Mouse (Mus musculus): Measurements from ENCODE around the gene Asb14.
"Not testable (repeated sequence)": the region's sequence is repeated elsewhere in the genome, so short reads cannot be mapped to it uniquely, and the experiment has no call there.

The Asb14 gene

DNA sequence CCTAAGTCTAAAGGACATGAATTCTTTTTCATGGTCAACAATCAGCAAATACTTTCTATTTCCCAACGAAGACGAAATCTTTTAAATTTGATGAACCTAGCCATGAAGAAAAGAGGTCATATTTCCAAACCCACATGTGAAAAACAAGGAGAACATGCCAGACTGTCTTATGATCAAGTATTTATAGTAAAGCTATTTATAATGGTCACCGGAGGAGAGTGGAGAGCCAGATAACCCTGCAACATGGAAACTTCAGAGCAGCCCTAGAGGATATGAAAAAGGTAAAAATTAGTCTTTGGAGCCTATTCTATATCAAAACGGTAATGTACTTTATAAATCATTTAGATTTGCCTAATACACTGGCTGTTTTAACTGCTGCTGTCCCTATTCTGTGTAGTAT lies at the start of gene Asb14:
TSS of gene Asb14 (plus strand) at position 166 of the 400 bp plus-strand sequence.
- no peak for DNase-seq (ENCODE audit: low read depth, low spot score)

DNA sequence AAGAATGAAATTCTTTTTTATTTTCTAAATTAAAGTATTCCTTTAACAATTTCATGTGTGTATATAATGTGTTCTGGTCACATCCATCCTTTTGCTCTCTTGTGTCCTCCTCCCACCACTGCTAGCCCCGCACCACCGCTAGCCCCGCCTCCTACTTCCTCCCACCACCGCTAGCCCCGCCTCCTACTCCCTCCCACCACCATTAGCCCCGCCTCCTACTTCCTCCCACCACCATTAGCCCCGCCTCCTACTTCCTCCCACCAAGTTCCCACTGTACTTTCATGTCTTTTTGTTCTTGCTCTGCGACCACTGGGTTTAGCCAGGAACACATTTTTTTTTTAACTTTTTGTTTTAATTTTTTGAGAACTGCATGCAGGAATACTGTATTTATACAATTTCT lies 41.3 kb upstream of the Asb14 start:
- no peak for DNase-seq (ENCODE audit: low read depth, low spot score)

DNA sequence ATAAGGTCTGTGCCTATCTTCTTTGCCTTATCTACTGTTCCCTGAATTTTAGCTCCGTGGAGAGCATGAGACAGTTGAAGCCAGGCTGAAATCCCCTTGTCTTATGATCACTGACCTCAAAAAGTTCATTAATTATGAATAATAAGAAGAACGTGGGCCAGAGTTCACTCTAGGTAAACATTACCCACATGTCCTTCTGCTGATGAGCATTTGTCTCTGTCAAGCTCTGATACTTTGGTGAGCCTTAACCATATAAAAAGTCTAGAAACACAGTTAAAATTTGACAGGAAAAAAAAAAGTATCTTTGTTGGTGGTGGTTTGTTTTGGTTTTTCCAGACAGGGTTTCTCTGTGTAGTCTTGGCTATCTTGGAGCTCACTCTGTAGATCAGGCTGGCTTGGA lies 40.3 kb upstream of the Asb14 start:
- no peak for DNase-seq (ENCODE audit: low read depth, low spot score)

DNA sequence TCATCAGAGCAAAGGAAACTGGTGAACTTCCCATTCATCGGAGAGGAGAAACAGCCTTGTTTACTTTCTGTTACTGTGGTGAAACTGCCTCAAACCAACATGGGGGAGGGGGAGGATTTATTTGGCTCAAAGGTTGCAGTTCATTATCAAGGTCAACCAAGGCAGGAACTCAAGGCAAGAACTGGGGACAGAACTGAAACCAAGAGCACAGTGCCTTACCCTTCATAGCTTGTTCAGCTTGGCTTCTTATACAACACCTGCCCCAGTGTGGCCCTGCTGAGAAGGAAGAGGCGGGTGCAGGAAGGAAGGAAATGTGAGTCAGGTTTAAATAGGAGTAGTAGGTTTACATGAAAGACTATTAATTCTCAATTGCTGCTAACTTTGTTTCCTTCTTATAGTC lies 36.0 kb upstream of the Asb14 start:
- no peak for DNase-seq (ENCODE audit: low read depth, low spot score)

DNA sequence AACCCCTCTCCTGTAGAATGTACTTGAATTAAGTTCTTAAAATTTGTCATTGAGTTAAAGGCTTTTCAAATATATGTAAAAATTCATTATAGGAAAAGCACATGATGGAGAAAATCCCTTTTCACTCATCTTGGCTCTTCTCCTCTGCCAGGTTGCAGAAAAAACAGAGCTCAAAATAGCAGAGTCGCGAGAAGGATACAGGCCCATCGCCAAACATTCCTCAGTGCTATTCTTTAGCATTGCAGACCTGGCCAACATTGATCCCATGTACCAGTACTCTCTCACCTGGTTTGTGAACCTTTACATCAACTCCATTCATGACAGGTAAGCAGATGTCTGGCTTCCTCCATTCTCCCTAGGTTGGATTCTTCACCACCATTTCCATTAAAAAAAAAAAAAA lies 35.3 kb upstream of the Asb14 start:
- DNase-seq (ENCODE audit: low read depth, low spot score) = no peak

DNA sequence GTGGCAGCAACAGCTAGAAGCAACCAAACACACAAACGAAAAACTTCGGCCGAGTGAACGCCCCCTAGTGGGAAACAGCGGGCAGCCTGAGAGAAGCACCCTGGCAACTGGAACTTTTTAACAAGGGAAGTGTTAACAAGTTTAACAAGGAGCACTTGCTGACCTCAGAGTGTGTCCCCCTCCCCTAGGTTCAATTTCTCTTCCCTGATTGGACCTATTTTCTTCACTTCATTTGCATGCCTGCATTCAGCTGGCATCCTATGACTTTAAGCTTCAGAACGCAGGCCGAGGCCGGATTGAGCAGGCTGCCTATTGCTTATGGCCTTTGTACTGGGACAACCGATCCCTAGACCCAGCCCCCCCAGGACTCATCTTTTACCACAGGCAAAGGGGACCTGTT lies 27.0 kb upstream of the Asb14 start:
- peak; percentile 32 for DNase-seq (ENCODE audit: low read depth, low spot score)

DNA sequence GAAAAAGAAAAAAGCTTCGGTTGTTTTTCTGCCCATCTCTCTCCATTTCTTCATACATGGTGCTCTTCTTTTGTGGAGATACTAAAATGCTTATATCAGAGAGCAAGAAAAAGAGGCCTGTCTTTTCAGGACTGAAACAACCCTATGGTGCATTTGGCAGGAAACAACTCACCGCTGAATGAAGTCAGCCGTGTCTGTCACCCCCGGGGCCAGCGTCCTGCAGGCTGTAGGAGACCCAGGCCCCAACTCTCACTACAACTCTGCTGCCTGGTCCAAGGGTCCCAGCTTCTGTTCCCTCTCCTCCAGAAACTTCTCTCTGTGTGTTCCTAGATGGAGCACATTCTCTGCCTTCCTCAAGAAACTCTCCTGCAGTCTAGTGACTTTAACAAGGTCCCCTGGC lies 26.1 kb upstream of the Asb14 start:
- no peak for DNase-seq (ENCODE audit: low read depth, low spot score)

DNA sequence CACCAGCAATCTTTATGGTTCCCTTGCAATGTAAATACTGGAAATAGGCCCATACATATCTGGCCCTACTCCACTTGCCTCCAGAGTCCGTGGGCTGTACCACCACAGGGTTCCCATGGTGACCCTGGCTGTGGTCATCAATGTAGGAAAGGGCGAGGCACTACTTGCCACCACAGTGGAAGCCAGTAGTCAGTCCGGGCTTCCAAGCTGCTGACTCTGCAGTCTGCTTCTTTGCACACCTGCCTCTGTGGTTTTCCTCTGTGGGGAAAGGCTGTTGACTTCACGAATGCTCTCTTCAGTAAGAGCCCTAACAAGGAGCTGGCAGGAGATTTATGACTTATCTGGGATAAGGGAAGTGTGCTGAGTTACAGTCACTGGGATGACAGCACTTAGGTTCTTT lies 15.6 kb upstream of the Asb14 start:
- DNase-seq (ENCODE audit: low read depth, low spot score) = no peak

DNA sequence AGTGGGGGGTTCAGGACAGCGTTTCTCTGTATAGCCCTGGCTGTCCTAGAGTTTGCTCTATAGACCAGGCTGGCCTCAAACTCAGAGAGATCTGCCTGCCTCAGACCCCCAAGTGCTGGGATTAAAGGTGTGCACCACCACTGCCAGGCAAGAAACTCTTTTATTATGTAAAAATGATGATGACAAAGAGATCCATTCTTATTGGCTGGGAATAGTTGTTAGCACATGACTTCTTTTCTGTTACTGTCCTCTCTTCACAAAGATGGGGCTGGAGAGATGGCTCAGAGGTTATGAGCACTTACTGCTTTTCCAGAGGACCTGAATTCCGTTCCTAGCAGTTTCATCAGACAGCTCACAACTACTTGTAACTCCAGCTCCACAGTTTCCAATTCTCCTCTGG lies 14.4 kb upstream of the Asb14 start:
- no peak for DNase-seq (ENCODE audit: low read depth, low spot score)

DNA sequence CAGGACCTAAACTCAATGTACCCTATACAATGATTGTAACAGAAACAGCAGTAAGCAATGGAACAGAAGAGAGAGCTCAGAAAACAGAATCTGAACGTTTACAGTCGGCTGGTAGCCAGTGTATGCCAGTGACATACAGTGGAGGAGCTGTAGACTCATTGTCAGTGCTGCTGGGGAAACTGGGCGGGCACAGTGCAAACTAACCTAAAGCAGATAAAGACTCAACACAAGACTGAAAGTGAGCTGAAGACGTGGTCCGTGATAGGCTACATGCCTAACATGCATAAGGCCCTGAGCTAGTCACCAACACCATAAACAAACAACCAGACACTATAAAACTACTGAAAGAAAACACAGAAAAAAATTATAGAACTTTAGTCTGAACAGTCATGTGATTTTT lies 12.7 kb upstream of the Asb14 start:
- no peak for DNase-seq (ENCODE audit: low read depth, low spot score)

DNA sequence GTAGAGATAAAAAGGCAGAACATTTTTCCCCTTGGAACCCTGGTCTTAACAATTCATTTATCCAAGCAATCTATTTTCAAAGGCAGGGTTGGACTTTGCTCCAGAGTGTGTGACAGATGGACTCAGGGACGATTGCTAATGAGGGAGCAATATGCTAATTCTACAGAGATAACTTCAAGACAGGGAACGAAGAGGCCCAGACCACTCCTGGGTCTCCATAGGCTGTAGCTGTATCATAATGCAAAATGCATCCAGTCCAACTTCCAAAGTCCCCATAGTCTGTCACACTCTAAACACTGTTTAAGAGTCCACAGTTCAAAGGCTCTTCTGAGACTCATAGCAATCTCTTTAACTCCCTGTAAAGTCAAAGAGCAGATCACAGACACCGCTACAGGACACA lies 7.1 kb upstream of the Asb14 start:
- no peak for DNase-seq (ENCODE audit: low read depth, low spot score)

DNA sequence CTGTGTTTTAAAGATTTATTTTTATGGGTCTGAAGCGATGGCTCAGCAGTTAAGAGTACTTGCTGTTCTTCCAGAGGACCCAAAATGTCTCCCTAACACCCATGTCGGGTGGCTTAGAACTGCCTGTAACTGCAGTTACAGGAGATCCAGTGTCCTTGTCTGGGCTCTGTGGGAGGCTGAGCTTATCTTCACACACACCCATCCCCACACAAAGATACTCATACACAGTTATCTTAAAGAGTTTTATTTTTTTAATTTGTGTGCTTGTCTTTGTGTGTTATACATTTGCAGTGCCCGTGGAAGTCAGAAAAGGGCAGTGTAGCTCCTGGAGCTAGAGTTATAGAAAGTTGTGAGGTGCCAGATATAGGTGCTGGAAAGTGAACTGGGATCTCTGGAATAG lies 3.6 kb upstream of the Asb14 start:
- DNase-seq (ENCODE audit: low read depth, low spot score) = no peak

DNA sequence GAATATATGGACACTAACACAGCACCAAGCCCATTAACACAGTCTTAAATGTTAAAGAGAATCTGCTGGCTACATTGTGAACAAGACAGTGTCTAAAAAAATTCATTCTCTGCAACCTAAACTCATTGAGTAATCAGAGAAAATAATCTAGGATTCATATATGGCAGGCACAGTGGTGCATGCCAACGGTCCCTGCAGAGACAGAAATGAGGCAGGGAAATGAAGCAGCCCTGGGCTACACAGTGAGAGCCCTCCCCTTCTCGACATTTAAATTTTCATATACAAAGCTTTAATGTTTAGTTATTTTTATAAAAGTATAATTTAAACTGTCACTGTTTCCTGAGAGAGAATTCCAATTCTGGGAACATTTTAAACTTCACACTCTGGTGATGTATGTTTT lies 5.1 kb downstream of the Asb14 start:
- DNase-seq (ENCODE audit: low read depth, low spot score) = no peak

DNA sequence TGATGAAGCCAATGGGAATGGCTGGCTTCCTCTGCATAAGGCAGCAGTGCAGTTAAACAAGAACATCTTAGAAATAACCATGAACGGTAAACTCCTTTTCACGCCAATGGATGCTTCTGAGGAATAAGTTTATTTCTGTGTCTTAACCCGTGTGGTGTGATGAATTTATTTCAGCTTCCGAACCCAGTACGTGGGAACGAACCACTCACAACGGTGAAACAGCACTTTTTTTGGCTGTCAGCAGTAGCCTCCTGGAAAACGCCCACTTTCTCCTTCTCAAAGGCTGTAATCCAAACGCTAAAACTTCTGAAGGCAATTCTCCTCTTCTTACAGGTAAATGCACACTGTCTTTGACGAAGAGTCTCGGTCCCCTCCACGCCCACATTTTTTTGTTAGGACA lies 6.5 kb downstream of the Asb14 start:
- DNase-seq (ENCODE audit: low read depth, low spot score) = no peak

DNA sequence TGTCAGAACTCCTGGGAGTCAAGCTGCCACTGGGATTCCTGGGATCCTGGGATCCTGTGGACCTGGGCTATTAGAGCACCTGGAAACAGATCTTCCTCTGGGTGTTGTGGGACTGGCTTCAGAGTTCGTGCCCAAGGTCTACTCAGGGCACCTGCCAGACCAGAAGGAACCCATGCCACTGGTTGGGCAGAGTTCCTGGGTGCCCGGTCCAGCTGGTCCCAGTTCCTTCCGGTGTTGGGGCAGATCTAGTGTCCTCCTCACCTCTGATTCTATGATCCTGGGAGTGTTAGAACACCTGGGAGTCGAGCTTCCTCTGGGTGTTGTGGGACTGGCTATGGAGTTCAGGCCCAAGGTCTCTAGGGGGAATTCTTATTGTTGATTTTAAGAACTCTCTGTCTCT lies 13.0 kb downstream of the Asb14 start:
- DNase-seq (ENCODE audit: low read depth, low spot score) = no peak

DNA sequence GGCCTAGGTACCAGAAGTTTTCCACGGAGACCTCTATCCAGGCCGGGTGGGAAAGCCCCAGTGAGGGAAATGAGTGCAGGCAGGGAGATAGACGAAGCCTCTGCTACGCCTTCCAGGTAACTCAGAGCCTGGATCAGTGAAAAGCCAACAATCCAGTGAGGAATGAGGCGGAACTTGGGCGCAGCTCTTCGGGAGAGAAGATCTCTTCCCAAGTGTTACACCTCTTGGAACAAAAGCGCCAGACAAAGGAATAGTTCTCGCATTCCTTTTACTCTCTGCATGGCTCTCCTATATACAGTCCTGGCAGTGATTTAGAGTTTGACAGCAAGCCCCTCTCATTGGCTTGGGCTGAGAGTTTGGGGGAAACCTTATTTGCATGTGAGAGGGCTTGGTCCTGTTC lies 16.1 kb downstream of the Asb14 start:
- not testable (repeated sequence) for DNase-seq (ENCODE audit: low read depth, low spot score)

DNA sequence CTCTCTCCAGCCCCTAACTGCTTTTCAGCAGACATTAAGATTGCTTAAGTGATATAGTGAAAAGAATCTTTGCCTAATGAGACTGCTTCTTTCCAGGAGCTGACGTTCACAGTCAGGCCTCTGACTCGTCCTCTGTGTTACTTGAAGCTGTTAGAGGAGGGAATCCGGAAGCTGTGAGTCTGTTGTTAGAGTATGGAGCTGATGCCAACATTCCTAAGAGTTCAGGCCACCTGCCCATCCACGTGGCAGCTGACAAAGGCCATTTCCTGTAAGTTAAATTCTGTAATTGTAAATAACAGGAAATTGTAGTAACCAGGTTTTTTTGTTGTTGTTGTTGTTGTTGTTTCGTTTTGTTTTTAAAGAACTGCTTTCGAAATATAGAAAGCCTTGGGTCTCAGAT lies 16.8 kb downstream of the Asb14 start:
- DNase-seq (ENCODE audit: low read depth, low spot score) = no peak

DNA sequence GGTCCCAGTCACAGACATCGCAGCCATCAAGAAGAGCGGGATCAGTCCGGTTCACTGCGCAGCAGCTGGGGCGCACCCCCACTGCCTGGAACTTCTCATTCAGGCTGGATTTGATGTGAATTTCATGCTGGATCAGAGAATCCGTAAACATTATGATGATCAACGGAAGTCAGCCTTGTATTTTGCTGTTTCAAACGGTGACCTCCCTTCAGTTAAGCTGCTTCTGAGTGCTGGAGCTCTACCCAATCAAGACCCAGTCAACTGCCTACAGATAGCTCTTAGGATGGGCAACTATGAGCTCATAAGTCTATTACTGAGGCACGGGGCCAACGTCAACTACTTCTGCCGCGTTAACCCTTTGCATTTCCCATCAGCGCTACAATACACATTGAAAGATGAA lies 17.5 kb downstream of the Asb14 start:
- no peak for DNase-seq (ENCODE audit: low read depth, low spot score)

DNA sequence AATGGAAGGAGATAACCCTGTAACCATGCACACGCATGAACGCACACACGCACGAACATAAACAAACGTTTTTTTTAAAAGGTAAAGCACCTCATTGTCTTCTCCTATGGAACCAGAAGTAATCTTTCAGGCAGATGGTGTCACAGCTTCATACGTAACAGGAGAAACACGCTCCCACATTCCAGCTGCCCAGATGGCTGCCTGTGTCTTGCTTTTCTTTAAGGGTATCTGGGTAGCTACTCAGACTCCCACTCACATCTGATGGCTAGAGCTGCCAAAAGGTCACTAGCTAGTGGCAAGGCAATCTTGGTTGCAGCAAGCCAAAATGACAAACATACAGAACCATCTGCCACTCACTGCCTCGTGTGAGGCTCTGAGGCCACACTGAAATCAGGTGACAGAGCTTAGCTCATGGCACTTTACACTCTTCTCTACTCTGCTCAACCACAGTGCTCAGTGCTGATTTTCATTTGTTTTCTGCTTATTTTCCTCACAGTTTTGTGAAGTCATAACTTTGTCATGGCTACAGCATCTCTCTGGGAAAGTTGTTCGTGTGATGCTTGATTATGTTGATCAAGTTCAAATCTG lies 19.4 kb downstream of the Asb14 start:
- DNase-seq (ENCODE audit: low read depth, low spot score) = no peak

DNA sequence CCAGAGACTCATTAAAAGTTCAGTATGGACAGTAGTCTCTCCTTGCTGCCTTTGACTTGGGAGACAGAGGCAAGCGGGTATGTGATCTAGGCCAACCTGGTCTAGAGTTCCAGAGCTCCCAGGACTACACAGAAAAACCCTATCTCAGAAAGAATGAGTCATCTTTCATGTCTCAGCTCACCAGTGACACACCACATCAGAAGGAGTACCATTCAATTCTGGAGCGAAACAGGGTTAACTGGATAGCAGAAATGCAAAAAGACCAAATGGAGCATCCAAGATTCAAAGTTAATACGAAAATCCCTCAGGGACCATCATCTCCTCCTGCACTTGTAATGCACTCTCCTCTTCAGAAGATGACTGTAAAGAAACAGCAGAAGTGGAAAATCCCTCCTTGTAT lies 25.0 kb downstream of the Asb14 start:
- no peak for DNase-seq (ENCODE audit: low read depth, low spot score)

DNA sequence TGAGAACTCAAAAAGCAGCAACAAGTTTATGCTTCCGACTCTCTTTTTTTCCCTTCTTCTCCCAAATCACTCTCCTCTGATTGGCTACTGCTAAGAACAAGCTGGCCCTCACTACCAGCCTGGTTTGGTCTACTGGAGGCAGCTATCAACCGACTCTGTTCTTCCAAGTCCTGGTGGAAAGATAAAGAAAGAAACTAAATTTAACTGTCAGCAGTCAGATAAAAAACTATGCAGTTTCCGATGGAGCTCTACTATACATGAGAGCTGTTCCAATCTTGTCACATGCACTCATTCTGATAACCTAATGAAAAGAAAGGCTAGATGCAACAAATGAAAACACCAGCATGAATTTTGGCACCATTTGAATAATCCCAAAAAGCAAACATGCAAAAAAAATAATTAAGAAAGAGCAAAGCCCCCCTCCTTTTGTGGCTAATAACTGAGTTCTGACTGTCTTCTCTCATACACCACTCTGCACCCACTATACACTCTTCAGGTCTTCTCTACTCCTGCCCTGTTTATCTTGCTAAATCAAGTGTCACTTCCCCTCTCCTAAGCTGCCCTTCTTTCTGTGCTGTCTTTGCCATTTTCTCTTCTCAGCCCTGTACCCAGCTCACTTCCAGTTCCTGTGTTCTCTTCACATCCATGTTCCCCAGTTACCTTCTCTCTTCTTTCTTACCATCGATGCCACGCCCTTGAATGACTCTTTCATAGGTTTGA lies 29.5 kb downstream of the Asb14 start:
- no peak for DNase-seq (ENCODE audit: low read depth, low spot score)

DNA sequence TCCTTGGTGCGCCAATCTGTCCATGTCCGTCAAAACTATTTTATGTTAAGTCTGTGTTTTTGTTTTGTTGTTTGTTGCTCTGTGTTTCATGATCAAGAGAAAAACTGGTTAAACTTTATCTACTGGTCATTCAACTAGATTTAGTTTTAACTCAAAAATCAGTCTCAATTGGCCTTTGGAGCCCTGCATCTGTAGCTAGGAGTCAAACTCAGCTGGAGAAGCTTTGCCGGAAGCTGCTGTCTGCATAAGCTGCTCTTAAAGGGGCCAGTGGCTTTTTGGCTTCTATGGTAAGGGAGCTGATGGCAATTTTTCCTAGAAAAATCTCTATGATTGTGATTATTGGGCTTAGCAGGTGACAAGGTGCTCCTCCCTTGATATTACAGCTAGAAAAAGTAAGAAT lies 40.5 kb downstream of the Asb14 start:
- DNase-seq (ENCODE audit: low read depth, low spot score) = no peak

DNA sequence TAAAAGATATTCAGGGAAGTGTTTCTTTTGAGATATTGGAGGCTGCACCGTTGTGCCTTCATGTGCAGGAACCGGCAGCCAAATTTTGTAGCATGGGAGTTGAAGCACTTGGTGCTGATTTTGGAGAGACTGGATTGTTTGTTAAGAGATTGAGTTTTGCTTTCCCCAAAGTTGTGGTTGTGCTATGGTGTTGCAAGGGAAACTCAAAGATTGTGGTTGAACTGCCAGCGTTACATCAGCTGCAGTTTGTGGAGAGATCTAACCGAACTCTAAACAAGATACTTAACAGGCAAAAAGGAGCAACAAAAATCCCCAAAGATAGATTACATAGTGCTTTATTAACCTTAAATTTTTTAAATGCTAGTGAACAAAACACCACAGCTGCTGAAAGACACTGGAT lies 41.2 kb downstream of the Asb14 start:
- no peak for DNase-seq (ENCODE audit: low read depth, low spot score)

DNA sequence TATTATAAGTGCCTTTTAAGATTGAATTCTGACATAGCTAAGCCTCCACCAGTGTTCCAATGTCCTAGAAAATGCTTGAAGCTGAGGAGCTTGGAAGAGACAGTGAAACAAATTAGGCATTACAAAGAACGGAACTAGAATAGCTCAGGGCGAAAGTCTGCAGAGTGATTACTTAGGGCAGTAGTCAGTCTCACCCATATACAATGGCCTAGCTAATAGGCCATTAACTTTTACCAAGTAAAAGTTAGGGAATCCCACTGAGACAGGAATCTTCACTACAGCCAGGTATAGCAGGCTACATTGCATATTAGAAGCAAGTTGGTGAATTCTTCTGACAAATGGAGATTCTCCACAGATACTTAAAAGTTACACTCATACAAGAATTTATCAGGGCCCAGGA lies 61.8 kb downstream of the Asb14 start:
- not testable (repeated sequence) for DNase-seq (ENCODE audit: low read depth, low spot score)

Measured in forelimb bud, embryonic 11.5 days (tissue).